Mouse (Mus musculus): Measurements from ENCODE around the gene Trit1.

DNA sequence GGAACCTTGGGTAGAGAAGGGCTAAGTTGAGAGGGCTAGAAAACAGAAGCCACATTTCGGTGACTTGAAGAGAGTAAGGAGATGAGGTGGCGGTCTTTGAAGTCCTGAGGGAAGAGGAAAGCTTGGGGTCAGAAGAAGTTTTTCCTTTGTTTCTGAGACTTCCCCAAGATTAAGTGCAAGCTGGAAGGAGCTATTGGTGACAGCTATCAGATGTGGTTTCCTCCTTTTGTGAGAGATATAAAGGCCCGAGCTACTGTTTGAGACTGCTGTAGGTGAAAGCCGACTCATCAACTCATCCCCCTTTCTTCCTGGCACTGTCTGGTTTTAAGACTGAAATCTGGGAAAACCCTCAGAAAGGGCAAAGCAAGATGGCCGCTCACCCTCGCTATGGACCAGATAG lies 52.2 kb downstream of the Trit1 start:
- no peak for TF ChIP-seq CTCF (IDR thresholded peaks at IDR 0.05; ENCODE audit: low read depth, low read length)
- TF ChIP-seq POLR2A (IDR thresholded peaks at IDR 0.05; ENCODE audit: extremely low read depth, insufficient read depth, low read length), result no peak
